Mouse (Mus musculus): ENCODE results near the gene Olfr1368. TPM values are rescaled to one million over a fixed set of nuclear protein-coding genes. Genes with fewer than 3 reads are reported as not detected.

The Olfr1368 gene
- polyA plus RNA-seq, 1 experiment: not detected

DNA sequence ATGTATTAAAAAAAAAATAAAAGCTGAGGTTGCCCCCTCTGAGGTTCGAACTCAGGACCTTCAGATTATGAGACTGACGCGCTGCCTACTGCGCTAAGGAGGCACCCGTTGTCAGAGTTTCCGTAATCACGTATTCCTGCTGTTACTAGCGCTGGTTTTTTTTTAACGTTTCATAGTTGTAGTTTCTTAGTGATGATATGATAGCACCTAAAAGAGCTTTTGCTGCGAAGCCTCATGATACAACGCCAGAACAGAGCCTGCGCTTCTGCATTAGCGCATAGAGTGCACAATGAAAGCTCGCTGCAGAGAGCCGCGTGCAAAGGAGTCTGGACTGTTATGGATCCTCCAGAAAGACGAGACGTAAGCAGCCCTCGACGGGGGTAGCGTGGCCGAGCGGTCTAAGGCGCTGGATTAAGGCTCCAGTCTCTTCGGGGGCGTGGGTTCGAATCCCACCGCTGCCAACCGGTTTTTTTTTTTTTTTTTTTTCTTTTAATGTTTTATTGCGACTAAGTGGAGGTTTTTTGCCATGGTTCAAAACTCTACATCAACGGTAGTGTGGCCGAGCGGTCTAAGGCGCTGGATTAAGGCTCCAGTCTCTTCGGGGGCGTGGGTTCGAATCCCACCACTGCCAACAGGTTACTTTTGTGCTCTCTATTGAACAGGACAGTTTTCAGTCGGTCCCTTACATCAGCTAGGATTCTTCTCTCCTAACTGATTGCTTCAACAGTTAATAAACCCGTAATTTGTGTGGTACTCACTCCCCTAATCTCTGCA is 24.2 kb upstream of the Olfr1368 start:
- Histone ChIP-seq H3K79me2 (ENCODE audit: control insufficient read depth, insufficient read depth) (no peaks in the 10 kb centered on the region), H3K4me3 (ENCODE audit: insufficient read depth, poor library complexity, severe bottlenecking) (peak overlapping the region; percentile 29), H3K27me3 (ENCODE audit: control insufficient read depth, insufficient read depth, insufficient read length) (no peaks in the 10 kb centered on the region), H3ac (ENCODE audit: control insufficient read depth, insufficient read length, low read depth) (no peak overlapping the region), H3K79me3 (ENCODE audit: low read depth) (no peaks in the 10 kb centered on the region), H3K36me3 (ENCODE audit: control insufficient read depth, insufficient read depth) (no peaks in the 10 kb centered on the region)
- TF ChIP-seq CEBPB (IDR thresholded peaks at IDR 0.05; ENCODE audit: low read depth) (peak; percentile 1), MYOD1 (IDR thresholded peaks at IDR 0.05; ENCODE audit: control insufficient read depth, insufficient read length, low read depth) (no peak)

- peak; percentile 77 for TF ChIP-seq USF1 (IDR thresholded peaks at IDR 0.05; ENCODE audit: low read depth)
- no peak for TF ChIP-seq FOSL1 (IDR thresholded peaks at IDR 0.05; ENCODE audit: insufficient read depth, low read length, poor library complexity, severe bottlenecking)
- TF ChIP-seq MAX (IDR thresholded peaks at IDR 0.05): no peak
- no peak for TF ChIP-seq CEBPB (IDR thresholded peaks at IDR 0.05; ENCODE audit: low read depth)
- TF ChIP-seq CTCF (IDR thresholded peaks at IDR 0.05; ENCODE audit: control insufficient read depth, insufficient read depth, insufficient read length): no peak
- no peak for TF ChIP-seq MYOG (IDR thresholded peaks at IDR 0.05; ENCODE audit: control insufficient read depth, extremely low read depth, insufficient read length)
- TF ChIP-seq MYOD1 (IDR thresholded peaks at IDR 0.05; ENCODE audit: control insufficient read depth, insufficient read length, low read depth): no peak
- H3K79me2 ChIP-seq (ENCODE audit: control insufficient read depth, insufficient read depth): no peaks in the 10 kb centered on the region
- H3ac ChIP-seq (ENCODE audit: control insufficient read depth, insufficient read length, low read depth): no peak overlapping the region
- no peaks in the 10 kb centered on the region for H3K79me3 ChIP-seq (ENCODE audit: low read depth)
- peak overlapping the region; percentile 29 for H3K4me3 ChIP-seq (ENCODE audit: insufficient read depth, poor library complexity, severe bottlenecking)
- H3K36me3 ChIP-seq (ENCODE audit: control insufficient read depth, insufficient read depth): no peaks in the 10 kb centered on the region
- no peaks in the 10 kb centered on the region for H3K27me3 ChIP-seq (ENCODE audit: control insufficient read depth, insufficient read depth, insufficient read length)
Measured at GRCm38 (mm10) chr13:21169121-21169656, 23.5 kb upstream of the Olfr1368 start.

DNA sequence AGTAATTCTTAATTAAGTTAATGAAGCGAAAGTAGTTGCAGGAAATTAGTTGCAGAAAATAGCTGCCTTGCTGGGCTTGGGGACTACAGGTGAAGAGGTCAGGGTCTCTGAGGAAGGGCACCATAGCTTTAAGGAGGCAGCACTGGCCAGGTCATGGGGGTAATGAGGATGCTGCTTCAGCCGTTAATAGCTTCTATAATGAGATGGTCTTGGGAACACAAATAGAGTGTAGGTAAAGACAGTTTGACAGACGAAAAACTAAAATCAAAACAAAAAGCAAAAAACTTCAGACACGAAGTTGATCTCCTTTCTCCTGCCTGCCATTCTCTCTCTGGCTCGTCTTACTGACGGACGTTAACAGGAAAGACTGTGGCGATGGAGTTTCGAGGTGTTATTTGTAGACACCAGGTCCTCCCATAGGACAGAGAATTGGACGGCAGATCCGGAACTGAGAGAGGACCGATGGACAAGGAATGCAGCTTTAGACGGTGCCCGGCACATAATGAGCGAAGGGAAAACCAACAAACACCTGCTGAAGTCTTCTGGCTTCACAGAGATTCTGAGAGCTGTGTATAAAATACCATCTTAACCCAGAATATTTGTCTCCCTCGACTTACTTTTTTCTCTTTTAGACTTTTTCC is 22.8 kb upstream of the Olfr1368 start:
- Histone ChIP-seq H3K36me3 (ENCODE audit: control insufficient read depth, insufficient read depth) (no peaks in the 10 kb centered on the region), H3K4me3 (ENCODE audit: insufficient read depth, poor library complexity, severe bottlenecking) (peak overlapping the region; percentile 29), H3K27me3 (ENCODE audit: control insufficient read depth, insufficient read depth, insufficient read length) (no peaks in the 10 kb centered on the region), H3ac (ENCODE audit: control insufficient read depth, insufficient read length, low read depth) (peak overlapping the region; percentile 40), H3K79me2 (ENCODE audit: control insufficient read depth, insufficient read depth) (no peaks in the 10 kb centered on the region), H3K79me3 (ENCODE audit: low read depth) (no peaks in the 10 kb centered on the region)
- no peak for TF ChIP-seq MYOG (IDR thresholded peaks at IDR 0.05; ENCODE audit: control insufficient read depth, extremely low read depth, insufficient read length)
- no peak for TF ChIP-seq USF1 (IDR thresholded peaks at IDR 0.05; ENCODE audit: low read depth)
- TF ChIP-seq MAX (IDR thresholded peaks at IDR 0.05): no peak
- no peak for TF ChIP-seq CTCF (IDR thresholded peaks at IDR 0.05; ENCODE audit: control insufficient read depth, insufficient read depth, insufficient read length)
- no peak for TF ChIP-seq CEBPB (IDR thresholded peaks at IDR 0.05; ENCODE audit: low read depth)
- no peak for TF ChIP-seq FOSL1 (IDR thresholded peaks at IDR 0.05; ENCODE audit: insufficient read depth, low read length, poor library complexity, severe bottlenecking)
- TF ChIP-seq MYOD1 (IDR thresholded peaks at IDR 0.05; ENCODE audit: control insufficient read depth, insufficient read length, low read depth): no peak

DNA sequence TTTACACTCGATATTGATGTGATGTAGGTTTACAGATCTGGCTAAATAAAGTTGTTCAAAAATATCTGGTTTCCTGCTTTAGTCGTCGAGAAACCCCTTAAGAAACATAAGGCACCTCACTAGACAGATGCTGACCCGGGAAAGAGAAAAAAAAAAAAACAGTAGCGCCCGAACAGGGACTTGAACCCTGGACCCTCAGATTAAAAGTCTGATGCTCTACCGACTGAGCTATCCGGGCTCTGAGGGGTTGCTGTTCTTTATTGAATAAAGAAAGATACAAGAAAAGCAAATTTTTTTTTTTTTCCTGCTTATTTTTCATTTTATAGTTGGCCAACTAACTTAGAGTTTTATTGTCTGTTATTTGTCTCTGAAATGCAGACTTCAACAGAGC is 22.2 kb upstream of the Olfr1368 start:
- no peaks in the 10 kb centered on the region for H3K79me2 ChIP-seq (ENCODE audit: control insufficient read depth, insufficient read depth)
- H3ac ChIP-seq (ENCODE audit: control insufficient read depth, insufficient read length, low read depth): no peak overlapping the region
- H3K4me3 ChIP-seq (ENCODE audit: insufficient read depth, poor library complexity, severe bottlenecking): peak overlapping the region; percentile 29
- TF ChIP-seq CTCF (IDR thresholded peaks at IDR 0.05; ENCODE audit: control insufficient read depth, insufficient read depth, insufficient read length) (no peak), USF1 (IDR thresholded peaks at IDR 0.05; ENCODE audit: low read depth) (no peak), CEBPB (IDR thresholded peaks at IDR 0.05; ENCODE audit: low read depth) (no peak)
- no peaks in the 10 kb centered on the region for H3K27me3 ChIP-seq (ENCODE audit: control insufficient read depth, insufficient read depth, insufficient read length)
- no peaks in the 10 kb centered on the region for H3K79me3 ChIP-seq (ENCODE audit: low read depth)
- no peaks in the 10 kb centered on the region for H3K36me3 ChIP-seq (ENCODE audit: control insufficient read depth, insufficient read depth)

DNA sequence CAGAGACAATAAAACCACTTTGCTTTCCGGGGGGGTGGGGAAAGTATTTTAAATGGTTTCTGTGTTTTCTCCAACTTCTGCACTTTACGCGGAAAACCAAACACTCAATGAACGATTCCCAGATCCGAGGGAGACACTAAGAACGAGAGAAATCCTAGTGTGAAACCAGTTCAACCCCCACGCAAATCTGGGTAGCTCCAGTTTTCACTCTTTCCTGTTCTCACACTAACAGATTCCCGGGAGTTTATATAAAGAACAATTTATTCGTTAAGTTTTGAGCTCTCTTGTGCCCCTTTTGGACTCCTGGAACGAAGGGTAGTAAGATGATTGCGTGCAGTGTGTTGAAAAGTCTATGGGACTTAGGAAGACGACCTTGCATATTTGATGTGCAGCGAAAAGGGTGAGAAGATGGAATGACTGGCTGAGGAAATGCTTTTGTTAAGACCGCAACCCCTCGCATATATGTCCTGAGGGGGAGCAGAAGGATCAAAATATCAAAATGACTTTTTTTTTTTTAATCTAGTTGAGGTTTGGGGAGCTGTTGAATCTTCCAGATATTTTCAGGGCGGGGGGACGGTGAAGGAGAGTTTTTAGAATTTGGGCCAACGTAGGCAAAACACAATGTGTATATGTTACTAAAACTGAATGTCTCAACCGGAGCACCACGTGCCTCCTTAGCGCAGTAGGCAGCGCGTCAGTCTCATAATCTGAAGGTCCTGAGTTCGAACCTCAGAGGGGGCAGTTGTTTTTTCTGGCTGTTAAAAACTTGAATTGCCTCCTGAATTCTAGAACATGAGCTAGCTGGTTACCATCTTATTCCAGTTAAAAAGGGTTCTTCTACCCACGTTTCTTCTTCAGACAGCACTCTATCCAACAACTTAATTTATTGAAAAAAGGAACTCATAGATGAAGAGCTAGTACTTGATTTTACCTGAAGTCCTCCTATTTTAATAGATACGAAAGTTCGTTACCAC is 21.6 kb upstream of the Olfr1368 start:
- H3K36me3 ChIP-seq (ENCODE audit: control insufficient read depth, insufficient read depth): no peaks in the 10 kb centered on the region
- peak overlapping the region; percentile 28 for H3K4me3 ChIP-seq (ENCODE audit: insufficient read depth, poor library complexity, severe bottlenecking)
- peak overlapping the region; percentile 40 for H3ac ChIP-seq (ENCODE audit: control insufficient read depth, insufficient read length, low read depth)
- TF ChIP-seq MYOD1 (IDR thresholded peaks at IDR 0.05; ENCODE audit: control insufficient read depth, insufficient read length, low read depth) (no peak), FOSL1 (IDR thresholded peaks at IDR 0.05; ENCODE audit: insufficient read depth, low read length, poor library complexity, severe bottlenecking) (no peak), MAX (IDR thresholded peaks at IDR 0.05) (no peak), CTCF (IDR thresholded peaks at IDR 0.05; ENCODE audit: control insufficient read depth, insufficient read depth, insufficient read length) (no peak), CEBPB (IDR thresholded peaks at IDR 0.05; ENCODE audit: low read depth) (no peak), MYOG (IDR thresholded peaks at IDR 0.05; ENCODE audit: control insufficient read depth, extremely low read depth, insufficient read length) (no peak), USF1 (IDR thresholded peaks at IDR 0.05; ENCODE audit: low read depth) (peak; percentile 85)
- H3K79me3 ChIP-seq (ENCODE audit: low read depth): no peaks in the 10 kb centered on the region
- no peaks in the 10 kb centered on the region for H3K27me3 ChIP-seq (ENCODE audit: control insufficient read depth, insufficient read depth, insufficient read length)
- H3K79me2 ChIP-seq (ENCODE audit: control insufficient read depth, insufficient read depth): no peaks in the 10 kb centered on the region

Data from C2C12 (cell line).